Mouse (Mus musculus) layer of hippocampus, adult 9-11 months (tissue): ENCODE measurements around the gene Efcab14.

ENCODE experiments used
- DNase-seq: peaks from one replicate; pipeline ENCODE4 v3.0.0; 2022

Efcab14 gene

GRCm38 (mm10) chr4:115737551-115738041 lies at the start of gene Efcab14:
Gene Efcab14 (plus strand): TSS chr4:115737744.
- peak; percentile 98 for DNase-seq

- no peak for DNase-seq
Observed at GRCm38 (mm10) chr4:115701468-115701867, 36.1 kb upstream of the Efcab14 start.

- no peak for DNase-seq
Observed at GRCm38 (mm10) chr4:115703927-115704505, 33.5 kb upstream of the Efcab14 start.

- DNase-seq, result no peak
Observed at GRCm38 (mm10) chr4:115708974-115709593, 28.5 kb upstream of the Efcab14 start.

GRCm38 (mm10) chr4:115709792-115710418 lies 27.6 kb upstream of the Efcab14 start:
- peak; percentile 68 for DNase-seq

GRCm38 (mm10) chr4:115728721-115729120 lies 8.8 kb upstream of the Efcab14 start:
- DNase-seq, result no peak

- peak; percentile 47 for DNase-seq
Observed at GRCm38 (mm10) chr4:115731588-115732222, 5.8 kb upstream of the Efcab14 start.

- no peak for DNase-seq
Observed at GRCm38 (mm10) chr4:115732223-115732818, 5.2 kb upstream of the Efcab14 start.

- DNase-seq, result no peak
Observed at GRCm38 (mm10) chr4:115733746-115734145, 3.8 kb upstream of the Efcab14 start.

GRCm38 (mm10) chr4:115734867-115735266 lies 2.7 kb upstream of the Efcab14 start:
- DNase-seq, result no peak

GRCm38 (mm10) chr4:115738481-115738985 lies 989 bp downstream of the Efcab14 start:
- no peak for DNase-seq

- no peak for DNase-seq
Observed at GRCm38 (mm10) chr4:115742658-115743057, 5.1 kb downstream of the Efcab14 start.

- no peak for DNase-seq
Observed at GRCm38 (mm10) chr4:115743096-115743495, 5.6 kb downstream of the Efcab14 start.

GRCm38 (mm10) chr4:115748181-115748580 lies 10.6 kb downstream of the Efcab14 start:
- DNase-seq, result no peak

GRCm38 (mm10) chr4:115749336-115749735 lies 11.8 kb downstream of the Efcab14 start:
- DNase-seq, result no peak

- DNase-seq, result peak; percentile 46
Observed at GRCm38 (mm10) chr4:115754101-115754500, 16.6 kb downstream of the Efcab14 start.

GRCm38 (mm10) chr4:115754851-115755250 lies 17.3 kb downstream of the Efcab14 start:
- no peak for DNase-seq

- DNase-seq, result no peak
Observed at GRCm38 (mm10) chr4:115761206-115761605, 23.7 kb downstream of the Efcab14 start.

GRCm38 (mm10) chr4:115764581-115764980 lies 27.0 kb downstream of the Efcab14 start:
- no peak for DNase-seq

- no peak for DNase-seq
Observed at GRCm38 (mm10) chr4:115767647-115768467, 30.3 kb downstream of the Efcab14 start.

GRCm38 (mm10) chr4:115775056-115775455 lies 37.5 kb downstream of the Efcab14 start:
- no peak for DNase-seq

- DNase-seq, result no peak
Observed at GRCm38 (mm10) chr4:115777627-115778026, 40.1 kb downstream of the Efcab14 start.
